Mouse (Mus musculus) embryonic facial prominence, embryonic 13.5 days (tissue): ENCODE measurements around the gene Clptm1l. TPM values are rescaled to one million over a fixed set of nuclear protein-coding genes. Genes with fewer than 3 reads are reported as not detected.

Experiments
- polyA plus RNA-seq: library from polyadenylated mRNA; unstranded; fragments of >200 nt; fragmentation: Nextera tagmentation; extraction: Ambion mirVana; gene quantifications from 2 replicates; pipeline ENCODE4 v1.2.1, GENCODE M21; 2015

Gene Clptm1l
- polyA plus RNA-seq, 1 experiment from 2014 or later, result 133 TPM

Other genes with a start within 250 kb of the Clptm1l start
- gene Lpcat1, start 136.8 kb upstream of the Clptm1l start, polyA plus RNA-seq, result 44.5 and 49.1 TPM in 2 replicates
- gene Slc6a3, start 67.3 kb upstream of the Clptm1l start, polyA plus RNA-seq, result 0.10 and 0.13 TPM in 2 replicates
- gene Tert, start 22.9 kb downstream of the Clptm1l start, polyA plus RNA-seq, result 8.4 and 9.1 TPM in 2 replicates
- gene Slc6a18, start 74.0 kb downstream of the Clptm1l start, polyA plus RNA-seq, result not detected in 2 replicates
- gene Slc6a19, start 100.9 kb downstream of the Clptm1l start, polyA plus RNA-seq, result 0.51 TPM in 1 of 2 replicates, not detected in the other
- 21.5 and 24.9 TPM in 2 replicates for gene Slc12a7, start 129.1 kb downstream of the Clptm1l start, polyA plus RNA-seq
- gene Nkd2, start 243.6 kb downstream of the Clptm1l start, polyA plus RNA-seq, result 40.6 and 44.9 TPM in 2 replicates